Mouse (Mus musculus) 3T3-L1 (cell line): ENCODE data around the gene Gins3.
"Not testable (repeated sequence)": the region's sequence is repeated elsewhere in the genome, so short reads cannot be mapped to it uniquely, and the experiment has no call there.

ENCODE experiments used
- DNase-seq: peaks from one replicate; pipeline ENCODE4 v3.0.0-alpha.2; 2015; ENCODE audit warnings: low read depth, low spot score

Gins3 gene

GRCm38 (mm10) chr8:95633262-95634062 lies at the start of gene Gins3:
Gins3 (plus strand) TSS chr8:95633453.
- DNase-seq, result peak; percentile 98

- DNase-seq, result no peak
Observed at GRCm38 (mm10) chr8:95587339-95587738, 45.9 kb upstream of the Gins3 start.

GRCm38 (mm10) chr8:95589282-95589681 lies 44.0 kb upstream of the Gins3 start:
- DNase-seq, result no peak

GRCm38 (mm10) chr8:95590539-95590938 lies 42.7 kb upstream of the Gins3 start:
- no peak for DNase-seq

DNA sequence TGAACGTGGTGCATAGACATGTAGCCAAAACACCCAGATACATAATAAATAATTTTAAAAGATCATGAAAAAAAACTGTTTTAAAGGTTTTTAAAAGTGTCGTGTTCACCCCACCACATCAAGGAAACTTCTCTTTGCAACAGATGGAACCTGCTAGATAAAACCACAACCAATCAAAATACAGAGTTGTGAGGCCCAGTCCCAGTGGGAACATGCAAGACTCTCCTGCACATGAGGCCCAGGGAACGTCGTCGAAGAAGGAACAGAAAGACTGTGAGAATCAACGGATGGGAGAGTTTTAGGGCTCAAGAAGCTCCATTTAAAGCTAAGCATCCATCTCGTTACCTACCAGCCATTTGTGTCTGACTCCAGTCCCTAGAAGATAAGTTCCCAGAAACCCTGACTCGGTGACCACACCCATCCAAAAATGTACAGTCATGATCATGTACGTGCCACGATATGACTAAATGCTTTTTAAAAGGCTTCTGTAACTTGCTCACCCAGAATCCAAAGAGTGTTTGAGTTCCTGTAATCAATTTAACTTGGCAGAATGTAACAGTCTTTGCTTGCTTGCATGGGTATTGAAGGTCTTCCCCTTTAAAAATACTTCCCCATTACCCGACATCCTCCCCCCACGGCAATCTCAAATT lies 41.0 kb upstream of the Gins3 start:
- no peak for DNase-seq

GRCm38 (mm10) chr8:95593439-95594393 lies 39.5 kb upstream of the Gins3 start:
- DNase-seq, result no peak

DNA sequence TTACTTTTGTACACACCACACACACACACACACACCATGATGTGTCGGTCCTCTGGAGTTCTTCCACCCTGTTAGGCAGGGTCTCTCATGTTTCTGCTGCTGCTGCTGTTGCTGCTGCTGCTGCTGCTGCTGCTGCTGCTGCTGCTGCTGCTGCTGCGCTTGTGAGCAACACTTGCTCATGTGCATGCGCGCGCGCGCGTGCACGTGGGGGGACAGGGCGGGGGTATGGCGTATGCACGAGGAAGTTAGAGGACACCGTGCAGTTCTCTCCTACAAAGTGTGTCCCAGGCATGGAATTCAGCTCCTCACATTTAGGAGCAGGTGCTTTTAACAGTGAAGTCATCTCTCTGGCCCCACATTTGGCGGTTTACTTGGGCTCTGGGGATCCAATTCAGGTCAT lies 38.1 kb upstream of the Gins3 start:
- no peak for DNase-seq

GRCm38 (mm10) chr8:95596841-95597241 lies 36.4 kb upstream of the Gins3 start:
- no peak for DNase-seq

GRCm38 (mm10) chr8:95599861-95600260 lies 33.4 kb upstream of the Gins3 start:
- peak; percentile 76 for DNase-seq

DNA sequence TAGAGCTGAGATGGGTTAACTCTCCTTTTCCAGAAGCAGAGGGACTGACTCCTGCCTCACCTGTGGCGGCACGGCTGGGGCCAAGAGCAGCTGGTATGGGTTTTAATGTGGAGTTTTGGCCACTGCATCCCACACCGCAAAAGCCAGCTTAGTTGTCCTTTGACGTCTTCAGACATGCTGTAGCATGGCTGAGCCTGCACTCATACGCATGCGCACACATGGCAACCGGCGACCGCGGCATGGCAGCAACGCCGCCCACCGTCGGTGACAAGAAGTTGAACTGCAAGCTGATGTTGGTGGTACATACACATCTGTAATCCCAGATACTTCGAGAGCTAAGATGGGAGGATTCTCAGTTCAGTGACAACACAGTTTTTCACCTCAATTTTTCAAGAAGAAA lies 31.9 kb upstream of the Gins3 start:
- DNase-seq, result no peak

GRCm38 (mm10) chr8:95602168-95602567 lies 31.1 kb upstream of the Gins3 start:
- peak; percentile 54 for DNase-seq

DNA sequence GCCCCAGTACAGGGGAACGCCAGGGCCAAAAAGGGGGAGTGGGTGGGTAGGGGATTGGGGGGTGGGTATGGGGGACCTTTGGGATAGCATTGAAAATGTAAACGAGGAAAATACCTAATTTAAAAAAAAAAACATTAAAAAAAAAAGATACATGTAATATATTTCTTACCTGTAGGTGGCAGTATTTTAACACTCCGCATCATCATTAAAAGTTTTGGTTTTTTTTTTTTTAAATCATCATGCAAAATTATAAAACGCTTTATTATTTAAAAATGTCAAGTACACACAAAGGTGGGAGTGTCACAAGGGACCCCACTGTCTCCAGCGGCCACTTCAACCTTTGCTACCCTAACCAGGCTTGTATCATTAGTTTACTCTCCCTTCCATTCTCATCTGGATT lies 26.7 kb upstream of the Gins3 start:
- DNase-seq, result not testable (repeated sequence)

DNA sequence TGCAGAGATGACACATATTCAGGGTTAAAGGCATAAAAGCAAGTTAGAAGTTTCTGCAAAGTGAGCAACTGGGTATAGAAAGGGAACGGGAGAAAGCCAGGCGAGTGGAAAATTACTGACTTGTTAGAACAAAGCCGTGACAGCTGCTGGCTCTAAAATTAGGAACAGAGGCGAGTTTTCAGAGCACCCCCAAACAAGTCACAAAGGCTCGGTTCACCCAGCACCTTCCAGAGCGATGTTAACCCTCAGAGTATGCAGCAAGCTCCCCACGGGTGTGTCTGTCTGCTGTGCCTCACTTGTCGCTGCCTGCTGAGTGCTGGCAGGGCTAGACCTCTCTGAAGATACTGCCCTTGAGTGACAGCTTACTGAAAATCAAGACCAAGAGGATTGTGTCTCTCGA lies 26.0 kb upstream of the Gins3 start:
- DNase-seq, result no peak

DNA sequence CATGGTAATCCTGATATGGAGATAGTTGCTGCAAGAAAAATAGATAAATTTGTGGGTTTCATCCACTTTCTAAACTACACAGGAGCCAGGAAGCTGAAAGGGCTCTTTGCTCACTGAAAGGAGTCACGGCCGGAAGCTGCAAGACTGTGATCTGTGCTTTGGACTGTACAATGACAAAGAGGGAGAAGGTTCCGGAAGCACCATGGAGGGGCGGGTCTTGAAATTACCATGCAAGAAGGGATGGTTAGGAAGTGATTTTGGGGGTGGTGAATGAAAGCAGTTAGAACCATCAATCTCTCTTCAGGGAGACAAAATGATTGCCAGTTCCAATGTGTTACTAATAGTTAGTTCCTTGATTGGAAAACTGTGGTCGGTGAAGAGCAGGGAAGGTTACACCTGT lies 23.8 kb upstream of the Gins3 start:
- no peak for DNase-seq

DNA sequence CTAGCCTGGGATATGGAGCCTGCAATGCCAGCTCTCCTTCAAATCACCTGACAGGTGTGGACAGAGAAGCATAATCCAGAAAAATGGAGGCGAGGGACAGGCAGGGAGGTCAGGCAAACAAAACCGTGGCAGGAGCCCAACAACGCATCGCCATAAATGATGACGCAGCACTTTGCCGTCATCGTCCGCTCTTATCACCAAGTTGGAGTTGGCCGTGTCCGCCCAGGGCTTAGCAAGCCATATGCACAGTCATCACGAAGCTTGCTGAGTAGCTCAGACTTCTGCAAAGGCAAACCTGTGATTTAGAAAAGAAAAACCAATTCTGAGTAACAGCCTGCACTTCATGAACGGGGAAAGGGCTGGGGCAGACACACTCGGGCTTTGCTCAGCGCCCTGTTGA lies 22.5 kb upstream of the Gins3 start:
- DNase-seq, result no peak

GRCm38 (mm10) chr8:95611769-95612168 lies 21.5 kb upstream of the Gins3 start:
- DNase-seq, result no peak

DNA sequence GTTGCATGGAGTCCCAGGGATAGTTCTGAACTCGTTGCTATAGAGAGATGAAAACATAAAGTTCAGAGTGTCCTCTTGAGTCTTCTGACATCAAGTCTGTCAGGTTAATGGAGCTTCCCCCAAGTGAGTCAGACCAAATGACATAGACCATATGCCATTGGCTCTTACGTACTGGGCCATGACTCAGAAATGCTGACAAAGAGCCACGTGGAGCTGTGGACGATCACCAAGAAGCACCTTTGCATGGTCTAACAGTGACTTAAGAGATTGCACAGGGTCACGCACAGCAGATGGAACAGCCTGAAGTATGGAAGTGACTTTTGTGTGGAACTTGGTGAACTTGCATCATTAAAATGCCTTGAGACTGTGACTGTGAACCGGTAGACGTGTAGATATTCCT lies 16.9 kb upstream of the Gins3 start:
- peak; percentile 55 for DNase-seq

GRCm38 (mm10) chr8:95620046-95620445 lies 13.2 kb upstream of the Gins3 start:
- DNase-seq, result no peak

DNA sequence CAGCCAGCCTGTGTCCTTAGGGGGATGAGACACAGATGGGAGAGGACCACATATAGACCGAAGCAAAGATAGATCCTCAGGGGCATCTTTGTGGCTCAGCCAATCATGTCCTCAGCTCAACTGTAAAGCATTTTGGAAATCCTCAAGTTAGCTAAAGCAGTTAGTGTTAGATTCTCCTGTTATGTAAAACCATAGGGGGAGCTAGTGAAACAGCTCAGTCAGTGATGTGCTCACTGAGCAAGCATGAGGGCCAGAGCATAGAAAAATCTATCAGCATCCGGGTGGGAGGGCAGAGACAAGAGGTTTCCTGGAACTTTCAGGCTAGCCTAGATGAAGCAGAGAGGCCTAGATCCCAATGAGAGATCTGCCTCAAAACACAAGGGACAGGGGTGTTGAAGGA lies 8.4 kb upstream of the Gins3 start:
- no peak for DNase-seq

- DNase-seq, result no peak
Observed at GRCm38 (mm10) chr8:95632840-95633239, 413 bp upstream of the Gins3 start.

- DNase-seq, result peak; percentile 53
Observed at GRCm38 (mm10) chr8:95634063-95634340, 749 bp downstream of the Gins3 start.

DNA sequence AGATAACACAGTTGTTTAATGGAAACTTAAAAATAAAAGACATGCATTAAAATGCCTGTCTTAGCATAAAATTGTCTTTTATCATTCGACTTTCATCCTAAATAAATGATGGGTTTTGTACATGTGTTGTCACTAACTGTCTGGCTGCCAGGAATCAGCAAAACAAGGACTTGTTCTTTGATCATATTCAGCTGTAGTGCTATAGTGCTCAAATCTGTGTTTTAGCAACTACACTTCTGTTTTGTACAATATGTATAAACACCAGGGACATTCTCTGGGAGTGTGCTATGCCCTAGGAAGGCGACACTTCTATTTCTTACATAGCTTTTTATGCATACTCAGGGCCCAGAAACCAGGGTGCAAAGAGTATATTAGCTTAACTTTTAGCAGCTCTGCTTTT lies 11.7 kb downstream of the Gins3 start:
- no peak for DNase-seq
